Mouse (Mus musculus) embryonic facial prominence, embryonic 11.5 days (tissue): ENCODE results near the gene Tcp10a. TPM values are rescaled to one million over a fixed set of nuclear protein-coding genes. Genes with fewer than 3 reads are reported as not detected.
"Not testable (repeated sequence)": the region's sequence is repeated elsewhere in the genome, so short reads cannot be mapped to it uniquely, and the experiment has no call there.

Source experiments
- ATAC-seq: fragments of 200-750 bp; cut with Nextera tagmentation; replicated peaks from 2 replicates; pipeline ENCODE4 v1.8.0; 2017; ENCODE audit warnings: low read depth; ENCODE audit not compliant: insufficient number of reproducible peaks, low FRiP score, low TSS enrichment
- DNase-seq: peaks from one replicate; pipeline ENCODE4 v3.0.0-alpha.2; 2015; ENCODE audit warnings: low spot score
- H3K27ac ChIP-seq: fragments of 300-500 bp; sonication (generic); replicated peaks from 2 replicates; pipeline ENCODE4 v1.5.1; 2014; ENCODE audit warnings: mild to moderate bottlenecking, low read depth, low read length, control low read depth
- H3K27me3 ChIP-seq: fragments of 300-500 bp; sonication (generic); 2 replicates; pipeline ENCODE4 v1.6.1; 2014; ENCODE audit warnings: mild to moderate bottlenecking, low read length, moderate library complexity, mixed read lengths; ENCODE audit not compliant: control insufficient read depth, insufficient read depth
- H3K36me3 ChIP-seq: fragments of 300-500 bp; sonication (generic); replicated peaks from 2 replicates; pipeline ENCODE4 v1.6.1; 2014; ENCODE audit warnings: low read depth, mild to moderate bottlenecking, low read length, moderate library complexity, mixed read lengths; ENCODE audit not compliant: control insufficient read depth, insufficient read depth
- H3K4me1 ChIP-seq: fragments of 300-500 bp; sonication (generic); 2 replicates; pipeline ENCODE4 v1.6.1; 2014; ENCODE audit warnings: low read length, mixed read lengths; ENCODE audit not compliant: control insufficient read depth, insufficient read depth
- H3K4me2 ChIP-seq: fragments of 300-500 bp; sonication (generic); 2 replicates; pipeline ENCODE4 v1.6.1; 2014; ENCODE audit warnings: low read depth, mild to moderate bottlenecking, control low read depth, low read length, moderate library complexity
- H3K4me3 ChIP-seq: fragments of 300-500 bp; sonication (generic); 2 replicates; pipeline ENCODE4 v1.5.1; 2014; ENCODE audit warnings: low read depth, low read length, control low read depth
- H3K9ac ChIP-seq: fragments of 300-500 bp; sonication (generic); replicated peaks from 2 replicates; pipeline ENCODE4 v1.6.1; 2014; ENCODE audit warnings: mild to moderate bottlenecking, control low read depth, low read length
- H3K9me3 ChIP-seq: fragments of 300-500 bp; sonication (generic); replicated peaks from 2 replicates; pipeline ENCODE4 v1.6.1; 2016; ENCODE audit warnings: mild to moderate bottlenecking, low read length, inconsistent platforms, mixed read lengths; ENCODE audit not compliant: control insufficient read depth
- WGBS: fragments of 180-500 bp; shearing (Covaris S2); extraction: QIAGEN DNeasy Blood & Tissue Kit; methylation state at CpG from one replicate; pipeline ENCODE4 v1.1.7; 2014; 5-methylcytosine and 5-hydroxymethylcytosine counted together
- polyA plus RNA-seq: library from polyadenylated mRNA; unstranded; fragments of >200 nt; fragmentation: Nextera tagmentation; extraction: Ambion mirVana; gene quantifications from 2 replicates; pipeline ENCODE4 v1.2.1, GENCODE M21; 2014

The Tcp10a gene
- polyA plus RNA-seq, 1 experiment from 2014 or later: not detected

DNA sequence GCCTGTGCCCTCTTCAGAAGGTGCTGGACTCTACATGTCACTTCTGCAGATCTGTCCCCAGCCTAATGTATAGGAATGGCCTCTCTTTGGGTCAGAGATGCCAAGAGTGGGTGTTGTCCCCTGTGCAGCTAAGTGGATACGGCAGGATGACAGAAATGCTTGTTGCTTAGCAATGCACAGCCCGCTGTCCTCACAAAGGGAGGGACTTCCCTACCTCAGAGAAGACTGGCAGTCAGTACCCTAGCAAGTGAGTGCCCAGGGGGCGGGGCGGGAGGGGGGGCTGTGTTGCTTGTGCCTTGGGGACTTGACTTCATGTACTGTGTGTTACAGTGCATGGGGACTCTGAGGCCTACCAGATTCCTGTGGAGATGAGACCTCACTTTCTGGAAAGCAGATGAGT is 35.4 kb downstream of the Tcp10a start:
- ATAC-seq, H3K4me3 ChIP-seq, H3K4me1 ChIP-seq, H3K9me3 ChIP-seq, H3K36me3 ChIP-seq, H3K9ac ChIP-seq, H3K4me2 ChIP-seq, DNase-seq, H3K27ac ChIP-seq, H3K27me3 ChIP-seq: not testable (repeated sequence)
- WGBS: 82% methylated on average over 4 of the region's 4 CpGs

DNA sequence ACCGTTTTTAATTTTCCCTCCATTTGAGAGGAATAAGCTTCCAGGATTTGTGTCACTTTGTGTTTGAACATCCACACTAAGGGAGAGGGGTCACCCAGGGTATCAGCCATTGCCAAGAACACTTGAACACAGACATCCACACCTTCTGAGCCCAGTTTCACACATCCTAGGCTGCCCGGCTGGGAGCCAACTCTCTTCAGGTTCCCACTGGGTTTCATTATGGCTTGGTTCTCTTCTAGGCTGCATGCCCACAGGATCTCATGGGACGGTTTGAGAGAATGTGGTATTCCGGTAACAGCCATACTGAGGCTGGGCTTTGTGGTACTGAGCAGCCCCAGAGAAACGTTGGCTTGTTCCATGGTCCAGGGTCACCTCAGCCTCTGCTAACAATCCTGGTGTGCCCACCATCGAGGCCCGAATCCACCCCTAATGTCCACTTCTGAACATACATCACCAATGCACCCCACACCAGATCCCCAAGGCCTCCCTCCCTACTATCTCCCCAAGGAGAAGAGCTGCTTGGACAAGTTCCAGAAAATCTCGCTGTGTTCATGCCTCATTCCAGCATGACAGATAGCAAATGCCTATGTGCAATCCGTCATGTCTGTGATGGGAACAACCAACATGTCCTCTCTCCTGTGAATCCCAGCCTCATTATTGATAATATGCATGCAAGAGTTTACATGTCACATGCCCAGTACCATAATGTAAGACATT is 36.5 kb downstream of the Tcp10a start:
- H3K9ac ChIP-seq, H3K27ac ChIP-seq, H3K4me3 ChIP-seq, H3K27me3 ChIP-seq, DNase-seq, H3K36me3 ChIP-seq, H3K4me2 ChIP-seq, H3K9me3 ChIP-seq, ATAC-seq, H3K4me1 ChIP-seq: not testable (repeated sequence)
- 90% methylated on average over 9 of the region's 9 CpGs for WGBS

DNA sequence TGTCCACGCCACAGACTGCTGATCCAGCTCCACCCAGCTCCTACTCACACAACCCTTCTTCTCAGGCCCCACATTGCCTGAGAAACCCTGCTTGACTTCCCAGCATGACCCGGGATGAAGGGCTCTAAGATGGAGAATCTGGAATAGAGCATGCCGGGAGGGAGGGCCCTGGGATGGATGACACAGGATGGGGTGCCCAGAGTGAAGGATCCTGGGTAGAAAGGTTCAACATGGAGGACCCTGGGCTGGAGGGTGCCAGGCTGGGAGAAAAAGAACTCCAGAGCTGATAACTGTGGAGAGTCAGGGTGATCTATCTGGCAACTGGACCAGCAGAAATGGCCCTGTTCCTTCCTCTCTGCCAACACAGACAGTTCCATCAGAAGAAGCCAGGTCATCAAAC is 41.2 kb downstream of the Tcp10a start:
- H3K27me3 ChIP-seq, H3K4me2 ChIP-seq, H3K4me1 ChIP-seq, H3K4me3 ChIP-seq, H3K9me3 ChIP-seq, DNase-seq, H3K27ac ChIP-seq, H3K9ac ChIP-seq, H3K36me3 ChIP-seq: not testable (repeated sequence)
- peak; percentile 47; the same call in 1 of the 2 replicates for ATAC-seq
- no CpG with 5 or more reads among the region's 3 CpGs for WGBS

DNA sequence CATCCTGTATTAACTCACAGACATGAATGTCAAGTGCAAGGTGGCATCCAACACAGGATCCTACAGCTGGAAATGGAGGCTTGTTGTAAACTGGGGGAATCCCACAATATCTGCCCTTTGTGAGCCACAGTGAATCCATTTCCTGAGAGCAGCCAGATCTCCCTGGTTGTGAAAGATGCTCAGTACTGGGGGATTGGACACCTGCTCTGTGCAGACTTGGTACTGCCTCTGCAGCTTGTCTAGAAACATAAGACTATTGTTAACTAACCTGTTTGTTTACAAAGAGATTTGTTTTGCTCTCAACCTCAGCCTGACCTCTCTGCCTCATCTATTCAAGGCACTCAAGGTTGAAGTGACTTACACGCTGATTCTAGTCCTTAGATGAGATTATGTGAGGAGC is 41.8 kb downstream of the Tcp10a start:
- not testable (repeated sequence) for H3K9me3 ChIP-seq, H3K27ac ChIP-seq, H3K4me2 ChIP-seq, H3K9ac ChIP-seq, ATAC-seq, H3K4me3 ChIP-seq, DNase-seq, H3K4me1 ChIP-seq, H3K27me3 ChIP-seq, H3K36me3 ChIP-seq
- WGBS: no CpG with 5 or more reads among the region's 1 CpGs

DNA sequence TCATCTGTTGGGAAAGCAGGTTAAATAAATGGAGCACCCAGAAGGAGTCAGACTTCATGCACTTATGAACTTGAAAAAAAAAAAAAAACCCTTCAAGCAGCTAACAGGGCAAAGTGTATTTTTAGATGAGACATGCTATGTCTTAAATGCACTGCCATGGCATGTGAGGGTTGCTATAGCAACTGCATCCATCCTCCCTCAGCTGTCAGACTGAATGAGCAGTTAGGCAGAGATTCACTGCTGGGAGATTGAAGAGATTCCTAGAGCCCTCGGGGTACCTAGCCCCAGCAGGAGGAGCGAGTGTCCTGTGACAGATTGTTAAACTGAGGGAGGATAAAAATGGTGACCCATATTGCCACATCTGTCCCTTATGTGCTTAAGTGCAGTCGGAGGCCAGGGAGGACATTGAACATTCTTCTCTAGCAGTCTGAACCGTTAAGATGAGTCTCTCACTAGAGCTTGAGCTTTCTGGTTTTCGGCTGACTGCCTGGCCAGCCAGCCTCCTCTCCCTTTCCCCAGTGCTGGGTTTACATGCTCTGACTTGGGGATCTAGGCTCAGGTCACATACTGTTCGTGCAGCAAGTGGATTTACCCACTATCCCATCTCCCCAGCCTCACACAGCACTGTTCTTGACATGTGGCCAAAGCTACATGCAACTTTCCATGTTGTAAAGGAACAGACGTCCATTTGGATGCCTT is 42.4 kb downstream of the Tcp10a start:
- not testable (repeated sequence) for H3K27ac ChIP-seq, DNase-seq, H3K4me2 ChIP-seq, H3K4me3 ChIP-seq, H3K27me3 ChIP-seq, H3K4me1 ChIP-seq, H3K36me3 ChIP-seq, H3K9me3 ChIP-seq, H3K9ac ChIP-seq, ATAC-seq
- 26% methylated on average over 3 of the region's 7 CpGs for WGBS

DNA sequence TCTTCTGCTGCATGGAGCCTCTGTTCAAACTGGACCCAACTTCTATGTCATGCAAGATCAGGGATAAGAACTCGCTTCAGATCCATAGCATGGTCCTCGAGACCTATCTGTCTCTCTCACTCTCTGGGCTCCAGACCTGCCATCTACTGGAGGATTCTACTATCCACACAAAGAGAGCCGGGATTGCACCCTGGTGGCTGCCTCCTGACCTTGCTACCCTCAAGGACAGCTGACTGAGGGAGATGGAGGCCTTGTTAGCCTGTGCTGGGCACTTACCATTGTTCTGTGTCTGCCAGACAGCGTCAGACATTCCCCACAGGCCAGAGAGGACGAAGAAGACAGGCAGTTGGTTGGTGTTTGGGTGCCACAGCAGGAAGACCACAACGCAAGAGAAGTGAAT is 45.0 kb downstream of the Tcp10a start:
- not testable (repeated sequence) for H3K9me3 ChIP-seq, H3K27ac ChIP-seq, H3K27me3 ChIP-seq, H3K36me3 ChIP-seq, H3K4me3 ChIP-seq, H3K4me1 ChIP-seq, H3K9ac ChIP-seq, H3K4me2 ChIP-seq, ATAC-seq, DNase-seq
- WGBS: 64% methylated on average over 6 of the region's 6 CpGs

DNA sequence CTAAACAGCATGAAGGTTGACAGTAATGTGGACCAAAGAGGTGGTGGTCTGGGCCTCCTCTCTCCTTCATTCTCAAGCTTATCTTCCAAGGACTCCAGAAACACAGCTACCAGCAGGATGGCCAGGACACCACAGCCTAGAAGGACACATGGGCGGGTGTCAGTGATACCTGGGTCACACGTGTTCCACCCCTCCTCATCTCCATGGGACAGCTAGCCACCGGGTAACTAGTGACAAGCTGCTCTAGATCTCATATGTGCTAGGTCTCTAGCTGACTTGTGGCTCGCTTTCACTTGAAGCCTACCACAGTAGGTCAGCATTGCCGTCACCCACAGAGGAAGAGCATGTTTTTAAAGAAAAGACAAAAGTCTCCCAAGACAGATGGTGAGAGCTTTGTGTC is 47.4 kb downstream of the Tcp10a start, which contains the start of gene Gm49630:
Gene Gm49630, minus strand, starts transcription at position 101 of the 400 bp plus-strand sequence.
- H3K36me3 ChIP-seq, H3K9ac ChIP-seq, H3K4me3 ChIP-seq, H3K4me1 ChIP-seq, H3K27ac ChIP-seq, H3K27me3 ChIP-seq, H3K9me3 ChIP-seq, DNase-seq, ATAC-seq, H3K4me2 ChIP-seq: not testable (repeated sequence)
- 80% methylated on average over 1 of the region's 5 CpGs for WGBS

DNA sequence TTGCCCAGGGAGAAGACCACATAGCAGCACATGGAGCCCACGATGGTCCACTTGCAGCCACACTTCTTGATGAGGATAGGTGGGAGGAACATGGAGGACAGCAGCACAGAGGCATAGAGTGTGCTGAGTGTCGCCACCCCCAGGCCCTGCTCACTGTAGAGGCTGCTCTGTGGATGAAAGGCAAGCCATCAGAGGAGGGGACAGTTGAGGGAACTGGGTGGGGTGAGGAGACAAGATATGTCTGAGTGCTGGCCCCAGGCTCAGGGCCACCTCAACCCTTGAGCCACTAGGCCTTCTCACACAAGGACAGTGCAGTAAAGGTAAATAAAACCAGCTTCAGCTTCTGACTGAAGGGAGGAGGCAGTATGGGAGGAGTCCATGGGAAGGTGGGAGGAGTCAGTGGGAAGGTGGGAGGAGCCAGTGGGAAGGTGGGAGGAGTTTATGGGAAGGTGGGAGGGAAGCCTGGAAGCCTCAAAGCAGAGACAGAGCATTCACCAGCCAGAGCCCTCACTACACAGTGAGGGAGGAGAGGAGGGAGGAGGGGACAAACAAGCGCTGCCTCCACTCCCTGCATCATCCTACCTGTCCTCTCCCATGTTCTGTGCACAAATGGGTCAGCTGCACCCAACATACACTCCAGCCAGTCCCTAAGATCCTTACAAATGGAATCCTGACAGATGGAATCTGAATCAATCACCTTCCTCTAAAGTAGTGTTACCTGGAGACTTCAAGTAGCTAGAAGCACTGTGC is 52.7 kb downstream of the Tcp10a start:
- not testable (repeated sequence) for H3K27ac ChIP-seq, H3K9ac ChIP-seq, H3K4me1 ChIP-seq, H3K4me2 ChIP-seq, H3K27me3 ChIP-seq, H3K9me3 ChIP-seq, H3K4me3 ChIP-seq, DNase-seq, ATAC-seq, H3K36me3 ChIP-seq
- WGBS: 82% methylated on average over 1 of the region's 3 CpGs
